In genomic region chr4:46858899-46859298, GRCm38 (mm10) we compare ENCODE assay signal across 8 mouse cellular contexts.
DNase-seq lines count a peak whose midpoint lies in the region; ATAC-seq and TF ChIP-seq lines count a peak whose summit lies in the region.

No protein-coding gene starts in this region.

- H3K36me3 ChIP-seq in forebrain, postnatal 0 days (ENCODE audit: insufficient read depth), result no peaks in the 10 kb centered on the region
- no peaks in the 10 kb centered on the region for H3K36me3 ChIP-seq in hindbrain, postnatal 0 days (ENCODE audit: insufficient read depth, low read length)
- no peaks in the 10 kb centered on the region; the same call in 1 of the 2 replicates for H3K36me3 ChIP-seq in liver, postnatal 0 days (replicated peaks; ENCODE audit: insufficient read depth, low read length)

- DNase-seq in gastrocnemius, adult 18-20 months (ENCODE audit: low spot score), result peak; percentile 21
- DNase-seq in gastrocnemius, adult 8-10 months (ENCODE audit: low spot score in 2 of 2), result no peak
- DNase-seq in cerebellum, adult 18-20 months, result peak; percentile 83 to 87
- peak; percentile 64 for DNase-seq in forebrain, postnatal 0 days
- peak; percentile 86 for DNase-seq in hindbrain, postnatal 0 days (ENCODE audit: low spot score)
- peak; percentile 48 for DNase-seq in liver, postnatal 0 days
- peak; percentile 73 for DNase-seq in retina, embryonic 14.5 days (ENCODE audit: low spot score)

- H3K27me3 ChIP-seq in forebrain, postnatal 0 days (ENCODE audit: insufficient read depth, low read length), result no peaks in the 10 kb centered on the region
- no peaks in the 10 kb centered on the region for H3K27me3 ChIP-seq in hindbrain, postnatal 0 days (ENCODE audit: insufficient read depth, low read length)
- H3K27me3 ChIP-seq in liver, postnatal 0 days (ENCODE audit: insufficient read depth, low read length), result no peaks in the 10 kb centered on the region

- 21% methylated on average over 13 of the region's 13 CpGs for WGBS in forebrain, postnatal 0 days
- WGBS in hindbrain, postnatal 0 days, result 14% methylated on average over 13 of the region's 13 CpGs
- 49% methylated on average over 13 of the region's 13 CpGs for WGBS in liver, postnatal 0 days (ENCODE audit: insufficient replicate concordance)

- no peak overlapping the region for H3K4me2 ChIP-seq in forebrain, postnatal 0 days (ENCODE audit: low read depth)
- 0 out of 2 replicates have a peak overlapping the region, but pooled peaks have one; percentile 13 for H3K4me2 ChIP-seq in hindbrain, postnatal 0 days (ENCODE audit: low read depth, low read length)
- H3K4me2 ChIP-seq in liver, postnatal 0 days (ENCODE audit: low read depth, low read length), result 0 out of 2 replicates have a peak overlapping the region, but pooled peaks have one; percentile 11

- peak; percentile 66; the same call in 1 of the 2 replicates for ATAC-seq in forebrain, postnatal 0 days
- ATAC-seq in hindbrain, postnatal 0 days, result peak; percentile 71
- no peak for ATAC-seq in liver, postnatal 0 days
- ATAC-seq in inflammation-experienced regulatory T-cells, adult 6 months, result no peak

- H3K27ac ChIP-seq in forebrain, postnatal 0 days (ENCODE audit: low read depth, low read length), result no peak overlapping the region
- H3K27ac ChIP-seq in hindbrain, postnatal 0 days, result peak overlapping the region; percentile 3
- no peak overlapping the region for H3K27ac ChIP-seq in liver, postnatal 0 days (ENCODE audit: low read depth)

- TF ChIP-seq EP300 in liver, postnatal 0 days (IDR thresholded peaks at IDR 0.05; ENCODE audit: low read depth), result no peak

- peak; percentile 54 for TF ChIP-seq CTCF in forebrain, postnatal 0 days (IDR thresholded peaks at IDR 0.05; ENCODE audit: low read depth)
- TF ChIP-seq CTCF in hindbrain, postnatal 0 days (IDR thresholded peaks at IDR 0.05; ENCODE audit: low read depth), result peak; percentile 76
- peak; percentile 40 for TF ChIP-seq CTCF in liver, postnatal 0 days (IDR thresholded peaks at IDR 0.05; ENCODE audit: low read depth)

- H3K4me3 ChIP-seq in forebrain, postnatal 0 days (ENCODE audit: low read depth, low read length), result no peak overlapping the region
- no peak overlapping the region for H3K4me3 ChIP-seq in hindbrain, postnatal 0 days (ENCODE audit: low read length)
- H3K4me3 ChIP-seq in liver, postnatal 0 days (ENCODE audit: low read depth, low read length), result no peak overlapping the region

- no peaks in the 10 kb centered on the region for H3K4me1 ChIP-seq in forebrain, postnatal 0 days (ENCODE audit: insufficient read depth)
- H3K4me1 ChIP-seq in hindbrain, postnatal 0 days (ENCODE audit: insufficient read depth, low read length), result peaks cover 19% of the 10 kb centered on the region
- H3K4me1 ChIP-seq in liver, postnatal 0 days (ENCODE audit: insufficient read depth), result 0 out of 2 replicates have a peak, but pooled peaks cover 5% of the 10 kb centered on the region

- H3K9me3 ChIP-seq in forebrain, postnatal 0 days (ENCODE audit: low read length), result no peaks in the 10 kb centered on the region
- no peaks in the 10 kb centered on the region for H3K9me3 ChIP-seq in hindbrain, postnatal 0 days (ENCODE audit: low read length)
- H3K9me3 ChIP-seq in liver, postnatal 0 days (ENCODE audit: low read length), result no peaks in the 10 kb centered on the region

- no peak overlapping the region for H3K9ac ChIP-seq in forebrain, postnatal 0 days
- H3K9ac ChIP-seq in hindbrain, postnatal 0 days (replicated peaks; ENCODE audit: low read length), result 0 out of 2 replicates have a peak overlapping the region, but pooled peaks have one; percentile 10
- no peak overlapping the region for H3K9ac ChIP-seq in liver, postnatal 0 days (replicated peaks)

Comparison
In these comparisons a context has a peak if more than half of its experiments do, and no peak if none do; other contexts are left out.
1. DNase-seq: peak in gastrocnemius, adult 18-20 months (single experiment), cerebellum, adult 18-20 months (2 of 2), forebrain, postnatal 0 days (single experiment), hindbrain, postnatal 0 days (single experiment), liver, postnatal 0 days (single experiment) and retina, embryonic 14.5 days (single experiment); none in gastrocnemius, adult 8-10 months (0 of 2).
2. ATAC-seq: peak in forebrain, postnatal 0 days (single experiment) and hindbrain, postnatal 0 days (single experiment); none in liver, postnatal 0 days (single experiment) and inflammation-experienced regulatory T-cells, adult 6 months (single experiment).
3. Peak in every context shown above with its lines, with median percentiles within 50 percentile points of each other: CTCF ChIP-seq.